Mouse (Mus musculus) intestine, embryonic 14.5 days (tissue): ENCODE measurements around the gene Sdk2. TPM values are rescaled to one million over a fixed set of nuclear protein-coding genes. Genes with fewer than 3 reads are reported as not detected.
A peak's percentile ranks its signal among the peaks of the same experiment; 100 is the strongest.

Experiments
- ATAC-seq: fragments of 200-750 bp; cut with Nextera tagmentation; replicated peaks from 2 replicates; pipeline ENCODE4 v1.8.0; 2017; ENCODE audit warnings: low read depth, moderate number of reproducible peaks, moderate TSS enrichment, moderate library complexity; ENCODE audit not compliant: low FRiP score, low TSS enrichment
- DNase-seq: peaks from one replicate; pipeline ENCODE4 v3.0.0-alpha.2; 2018; ENCODE audit warnings: low spot score
- H3K27ac ChIP-seq: fragments of 300-500 bp; sonication (generic); 2 replicates; pipeline ENCODE4 v1.5.1; 2014; ENCODE audit warnings: low read depth, mild to moderate bottlenecking, control low read depth
- H3K27me3 ChIP-seq: fragments of 300-500 bp; sonication (generic); replicated peaks from 2 replicates; pipeline ENCODE4 v1.6.1; 2014; ENCODE audit warnings: low read length, control low read depth; ENCODE audit not compliant: control insufficient read depth, insufficient read depth
- H3K36me3 ChIP-seq: fragments of 300-500 bp; sonication (generic); 2 replicates; pipeline ENCODE4 v1.6.1; 2014; ENCODE audit warnings: low read length, control low read depth; ENCODE audit not compliant: control insufficient read depth, insufficient read depth
- H3K4me1 ChIP-seq: fragments of 300-500 bp; sonication (generic); replicated peaks from 2 replicates; pipeline ENCODE4 v1.6.1; 2014; ENCODE audit warnings: low read length, control low read depth, mixed read lengths; ENCODE audit not compliant: control insufficient read depth, insufficient read depth
- H3K4me2 ChIP-seq: fragments of 300-500 bp; sonication (generic); 2 replicates; pipeline ENCODE4 v1.6.1; 2014; ENCODE audit warnings: low read length
- H3K4me3 ChIP-seq: fragments of 300-500 bp; sonication (generic); 2 replicates; pipeline ENCODE4 v1.5.1; 2014; ENCODE audit warnings: low read depth, low read length, control low read depth, mixed read lengths
- H3K9ac ChIP-seq: fragments of 300-500 bp; sonication (generic); 2 replicates; pipeline ENCODE4 v1.6.1; 2014; ENCODE audit warnings: mild to moderate bottlenecking, low read length
- H3K9me3 ChIP-seq: fragments of 300-500 bp; sonication (generic); 2 replicates; pipeline ENCODE4 v1.6.1; 2016; ENCODE audit warnings: low read length, control low read depth; ENCODE audit not compliant: control insufficient read depth
- WGBS: fragments of 180-500 bp; shearing (Covaris S2); extraction: QIAGEN DNeasy Blood & Tissue Kit; methylation state at CpG from one replicate; pipeline ENCODE4 v1.1.7; 2014; 5-methylcytosine and 5-hydroxymethylcytosine counted together
- polyA plus RNA-seq: library from polyadenylated mRNA; unstranded; fragments of >200 nt; fragmentation: Nextera tagmentation; extraction: Ambion mirVana; gene quantifications from 2 replicates; pipeline ENCODE4 v1.2.1, GENCODE M21; 2014

Gene Sdk2
- polyA plus RNA-seq, 1 experiment from 2014 or later: 3.1 TPM

GRCm38 (mm10) chr11:113928291-113928690 lies 138.6 kb downstream of the Sdk2 start:
- 73% methylated on average over 9 of the region's 9 CpGs for WGBS

GRCm38 (mm10) chr11:113927826-113928225 lies 139.0 kb downstream of the Sdk2 start:
- no peak overlapping the region for H3K4me3 ChIP-seq
- no peak overlapping the region for H3K27ac ChIP-seq
- no peaks in the 10 kb centered on the region for H3K4me1 ChIP-seq
- H3K27me3 ChIP-seq: no peaks in the 10 kb centered on the region
- no peaks in the 10 kb centered on the region for H3K36me3 ChIP-seq
- no peak overlapping the region for H3K9ac ChIP-seq
- H3K4me2 ChIP-seq: no peak overlapping the region
- no peaks in the 10 kb centered on the region for H3K9me3 ChIP-seq
- DNase-seq: no peak
- WGBS: 58% methylated on average over 3 of the region's 3 CpGs
- ATAC-seq: no peak

More at GRCm38 (mm10) chr11:113928291-113928690, 138.6 kb downstream of the Sdk2 start:
- Histone ChIP-seq H3K27ac (no peak overlapping the region), H3K4me3 (no peak overlapping the region), H3K9me3 (no peaks in the 10 kb centered on the region), H3K9ac (no peak overlapping the region), H3K27me3 (no peaks in the 10 kb centered on the region), H3K4me2 (no peak overlapping the region), H3K36me3 (no peaks in the 10 kb centered on the region), H3K4me1 (no peaks in the 10 kb centered on the region)
- no peak for ATAC-seq
- no peak for DNase-seq

- no peaks in the 10 kb centered on the region for H3K4me1 ChIP-seq
- no peak overlapping the region for H3K27ac ChIP-seq
- WGBS: 84% methylated on average over 11 of the region's 11 CpGs
- no peak overlapping the region for H3K4me3 ChIP-seq
- DNase-seq (no peak), ATAC-seq (no peak)
- no peak overlapping the region for H3K9ac ChIP-seq
- no peaks in the 10 kb centered on the region for H3K27me3 ChIP-seq
- no peak overlapping the region for H3K4me2 ChIP-seq
- no peaks in the 10 kb centered on the region for H3K9me3 ChIP-seq
- no peaks in the 10 kb centered on the region for H3K36me3 ChIP-seq
These were observed 139.6 kb downstream of the Sdk2 start for GRCm38 (mm10) chr11:113927231-113927630.

- ATAC-seq (no peak), DNase-seq (no peak)
- Histone ChIP-seq H3K36me3 (no peaks in the 10 kb centered on the region), H3K4me3 (no peak overlapping the region), H3K4me1 (no peaks in the 10 kb centered on the region), H3K27me3 (no peaks in the 10 kb centered on the region), H3K9me3 (no peaks in the 10 kb centered on the region), H3K4me2 (no peak overlapping the region), H3K9ac (no peak overlapping the region), H3K27ac (no peak overlapping the region)
- WGBS: 58% methylated on average over 5 of the region's 5 CpGs
These were observed 143.7 kb downstream of the Sdk2 start for GRCm38 (mm10) chr11:113923137-113923536.

GRCm38 (mm10) chr11:113903131-113903860 lies 163.6 kb downstream of the Sdk2 start:
- Histone ChIP-seq H3K27me3 (no peaks in the 10 kb centered on the region), H3K4me2 (no peak overlapping the region), H3K4me3 (no peak overlapping the region), H3K9ac (no peak overlapping the region), H3K36me3 (no peaks in the 10 kb centered on the region), H3K27ac (no peak overlapping the region), H3K9me3 (no peaks in the 10 kb centered on the region), H3K4me1 (no peaks in the 10 kb centered on the region)
- ATAC-seq (0 out of 2 replicates have a peak, but pooled peaks have one; percentile 43), DNase-seq (no peak)
- 70% methylated on average over 16 of the region's 16 CpGs for WGBS

GRCm38 (mm10) chr11:113901906-113902305 lies 164.9 kb downstream of the Sdk2 start:
- DNase-seq: no peak
- Histone ChIP-seq H3K4me1 (no peaks in the 10 kb centered on the region), H3K4me3 (no peak overlapping the region), H3K9ac (no peak overlapping the region), H3K9me3 (no peaks in the 10 kb centered on the region), H3K4me2 (no peak overlapping the region), H3K36me3 (no peaks in the 10 kb centered on the region), H3K27me3 (no peaks in the 10 kb centered on the region), H3K27ac (no peak overlapping the region)
- 88% methylated on average over 7 of the region's 7 CpGs for WGBS
- no peak for ATAC-seq

- H3K9ac ChIP-seq: no peak overlapping the region
- ATAC-seq: no peak
- no peaks in the 10 kb centered on the region; the same call in 1 of the 2 replicates for H3K4me1 ChIP-seq
- WGBS: 65% methylated on average over 7 of the region's 7 CpGs
- H3K27ac ChIP-seq: no peak overlapping the region
- no peak overlapping the region for H3K4me2 ChIP-seq
- H3K36me3 ChIP-seq: no peaks in the 10 kb centered on the region
- DNase-seq: no peak
- H3K4me3 ChIP-seq: no peak overlapping the region
- no peaks in the 10 kb centered on the region for H3K27me3 ChIP-seq
- no peaks in the 10 kb centered on the region for H3K9me3 ChIP-seq
These were observed 168.2 kb downstream of the Sdk2 start for GRCm38 (mm10) chr11:113898671-113899070.

GRCm38 (mm10) chr11:113896006-113896405 lies 170.8 kb downstream of the Sdk2 start:
- Histone ChIP-seq H3K27ac (no peak overlapping the region), H3K9me3 (no peaks in the 10 kb centered on the region), H3K4me3 (no peak overlapping the region), H3K9ac (no peak overlapping the region), H3K27me3 (no peaks in the 10 kb centered on the region), H3K4me1 (peaks cover 5% of the 10 kb centered on the region; the same call in 1 of the 2 replicates), H3K4me2 (no peak overlapping the region), H3K36me3 (no peaks in the 10 kb centered on the region; the same call in 1 of the 2 replicates)
- 86% methylated on average over 5 of the region's 5 CpGs for WGBS
- ATAC-seq: no peak
- no peak for DNase-seq

- Histone ChIP-seq H3K9ac (no peak overlapping the region), H3K27ac (no peak overlapping the region), H3K36me3 (no peaks in the 10 kb centered on the region; the same call in 1 of the 2 replicates), H3K4me3 (no peak overlapping the region), H3K27me3 (no peaks in the 10 kb centered on the region), H3K4me2 (no peak overlapping the region), H3K9me3 (no peaks in the 10 kb centered on the region), H3K4me1 (peaks cover 5% of the 10 kb centered on the region; the same call in 1 of the 2 replicates)
- 40% methylated on average over 6 of the region's 6 CpGs for WGBS
- ATAC-seq (peak; percentile 23; the same call in 1 of the 2 replicates), DNase-seq (no peak)
These were observed 173.9 kb downstream of the Sdk2 start for GRCm38 (mm10) chr11:113892924-113893323.
